In genomic region chr2:126597279-126598241, GRCm38 (mm10) we compare ENCODE assay signal across 10 mouse cellular contexts. TPM values are rescaled to one million over a fixed set of nuclear protein-coding genes. Genes with fewer than 3 reads are reported as not detected.
DNase-seq lines count a peak whose midpoint lies in the region; ATAC-seq and TF ChIP-seq lines count a peak whose summit lies in the region.
"Had no signal": no experiment of that assay in that cellular context is flagged by ENCODE, and none has a peak within 500 bp of the region (broad histone marks: within the 10 kb centered on the region; RNA-seq: fewer than 3 reads in every experiment).

No protein-coding gene starts in this region.

- 71% methylated on average over 20 of the region's 20 CpGs for WGBS in kidney, embryonic 15.5 days

- H3K4me1 ChIP-seq in kidney, embryonic 15.5 days, result peaks cover 16% of the 10 kb centered on the region

- H3K36me3 ChIP-seq in kidney, embryonic 15.5 days, result no peaks in the 10 kb centered on the region

- H3K27ac ChIP-seq in kidney, embryonic 15.5 days, result no peak overlapping the region
- no peak overlapping the region for H3K27ac ChIP-seq in left cerebral cortex, adult 2 months

- TF ChIP-seq CTCF in left cerebral cortex, adult 2 months (IDR thresholded peaks at IDR 0.05), result no peak

- H3K9me3 ChIP-seq in kidney, embryonic 15.5 days (replicated peaks), result no peaks in the 10 kb centered on the region

- no peak for ATAC-seq in kidney, embryonic 15.5 days (replicated peaks; ENCODE audit: low FRiP score)
- ATAC-seq in monocyte, adult 5-6 weeks (replicated peaks; ENCODE audit: insufficient number of reproducible peaks, low FRiP score, low TSS enrichment, poor library complexity, severe bottlenecking), result no peak; the same call in 1 of the 2 replicates

- intact Hi-C loops in left cerebral cortex, adult 2 months (cut with DNase I), result loop anchor here (2.0 to 10.0 kb wide), 2 partner anchors 65 to 177 kb away; no protein-coding TSS in a partner anchor

- no peak overlapping the region for H3K4me3 ChIP-seq in kidney, embryonic 15.5 days (replicated peaks)
- H3K4me3 ChIP-seq in left cerebral cortex, adult 2 months, result no peak overlapping the region

- peak overlapping the region; percentile 1 for H3K4me2 ChIP-seq in kidney, embryonic 15.5 days
- H3K4me2 ChIP-seq: heart, embryonic 11.5 days had no signal

- H3K27me3 ChIP-seq in kidney, embryonic 15.5 days, result 0 out of 2 replicates have a peak, but pooled peaks cover 2% of the 10 kb centered on the region

- H3K9ac ChIP-seq in kidney, embryonic 15.5 days, result no peak overlapping the region

- DNase-seq in kidney, postnatal 4 days, result no peak
- peak; percentile 84 for DNase-seq in CD4-positive helper T cell, adult 2 months (ENCODE audit: low read depth, low spot score)
- peak; percentile 21 for DNase-seq in adipocyte (ENCODE audit: low spot score)
- peak; percentile 56 for DNase-seq in lung, postnatal 25 days (ENCODE audit: low spot score)
- DNase-seq in gastrocnemius, adult 8-10 months (ENCODE audit: low spot score in 2 of 2), result no peak
- no peak for DNase-seq in left cerebral cortex, adult 2 months (ENCODE audit: extremely low spot score in 1 of 2, low spot score in 2 of 2)
- DNase-seq: embryo, embryonic 11 days had no signal

RNA-seq across cellular contexts. Expression of gene Hdc, which starts 21.5 kb away (rescaled TPM):
- polyA plus RNA-seq in kidney, embryonic 15.5 days (2015; fragmentation: Nextera tagmentation; extraction: Ambion mirVana), result 85.0 and 102 TPM in 2 replicates
- 27.7 to 79.7 TPM (median 71.5 TPM) in 3 replicates for total RNA-seq in monocyte, adult 5-6 weeks (2017)
- total RNA-seq in gastrocnemius, adult 8-10 months (2022), result under 1 TPM in 2 of 4 experiments, not detected in 2; 0.27 to 0.48 TPM
- total RNA-seq in left cerebral cortex, adult 2 months (2021), result 1 to 10 TPM; 1.9 to 2.0 TPM

RNA-seq across cellular contexts. Expression of gene Slc27a2, which starts 45.4 kb away (rescaled TPM):
- polyA plus RNA-seq in kidney, embryonic 15.5 days (2015; fragmentation: Nextera tagmentation; extraction: Ambion mirVana), result 32.9 and 35.3 TPM in 2 replicates
- total RNA-seq in monocyte, adult 5-6 weeks (2017), result 0.32 to 0.87 TPM in 2 of 3 replicates, not detected in the other
- total RNA-seq in gastrocnemius, adult 8-10 months (2022), result under 1 TPM in 2 of 4 experiments, not detected in 2; 0.20 to 0.24 TPM
- 1 to 10 TPM; 7.4 to 8.3 TPM for total RNA-seq in left cerebral cortex, adult 2 months (2021)

Comparison
In these comparisons a context has a peak if more than half of its experiments do, and no peak if none do; other contexts are left out.
1. DNase-seq: peak in CD4-positive helper T cell, adult 2 months (single experiment), adipocyte (single experiment) and lung, postnatal 25 days (single experiment); none in kidney, postnatal 4 days (0 of 2), gastrocnemius, adult 8-10 months (0 of 2) and left cerebral cortex, adult 2 months (0 of 2).